ENCODE assay signal across 25 mouse cellular contexts in the genomic region with DNA sequence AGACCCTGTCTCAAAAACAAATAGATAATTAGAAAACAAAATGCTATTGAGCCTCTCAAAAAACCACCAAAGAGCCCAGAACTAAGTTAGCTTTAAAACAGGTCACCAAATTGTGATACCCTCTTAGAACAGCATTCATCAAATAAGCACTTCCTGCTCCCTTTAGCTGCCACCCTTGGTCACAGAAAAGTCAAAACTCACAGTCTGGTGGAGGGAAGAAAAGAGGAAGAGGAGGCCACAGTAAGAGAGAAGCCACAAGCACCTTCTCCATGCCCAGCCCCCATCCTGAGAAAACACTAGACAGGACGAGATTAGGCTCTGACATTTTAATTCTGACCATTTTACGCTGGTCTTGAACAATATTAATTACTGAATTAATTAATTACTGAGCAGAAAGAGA.
DNase-seq lines count a peak whose midpoint lies in the region; ATAC-seq and TF ChIP-seq lines count a peak whose summit lies in the region.
"Had no signal": no experiment of that assay in that cellular context is flagged by ENCODE, and none has a peak within 500 bp of the region (broad histone marks: within the 10 kb centered on the region; RNA-seq: fewer than 3 reads in every experiment).

No protein-coding gene starts in this region.

- H3K4me1 ChIP-seq in CH12.LX (ENCODE audit: control insufficient read depth in 1 of 2, insufficient read depth in 2 of 2), result peaks cover 0 to 13% of the 10 kb centered on the region in 2 experiments; a peak in 2 of 4 replicates
- no peaks in the 10 kb centered on the region for H3K4me1 ChIP-seq in lung, postnatal 0 days (ENCODE audit: insufficient read depth, low read depth, low read length)
- H3K4me1 ChIP-seq: intestine, embryonic 15.5 days had no signal

- no peaks in the 10 kb centered on the region for H3K36me3 ChIP-seq in CH12.LX (replicated peaks in 1 of 2; ENCODE audit: control insufficient read depth in 1 of 2, insufficient read depth in 1 of 2, low read length in 1 of 2)
- no peaks in the 10 kb centered on the region for H3K36me3 ChIP-seq in lung, postnatal 0 days (ENCODE audit: insufficient read depth, low read length)
- H3K36me3 ChIP-seq: embryonic facial prominence, embryonic 13.5 days; forebrain, embryonic 12.5 days; heart, embryonic 15.5 days; hindbrain, embryonic 10.5 days; intestine, embryonic 15.5 days had no signal

- DNase-seq in CH12.LX (ENCODE audit: extremely low read depth) (peak; percentile 53), MEL-GATA-1-ER (ENCODE audit: extremely low read depth, low read depth) (peak; percentile 34)
- DNase-seq in frontal cortex, adult 2 months (ENCODE audit: extremely low spot score in 1 of 2, low spot score in 1 of 2), result no peak
- DNase-seq in lung, postnatal 0 days (ENCODE audit: low spot score), result no peak
- DNase-seq in kidney, postnatal 14 days, result no peak
- DNase-seq: adrenal gland, adult 8-10 months; adrenal gland, postnatal 36 days; B cell, adult 2 months; cerebellum, adult 11 months; cerebellum, adult 8-10 months; cerebellum, postnatal 14 days; gastrocnemius, adult 2 months; gastrocnemius, postnatal 25 days; heart, adult 18-20 months; heart, postnatal 14 days had no signal

- TF ChIP-seq POLR2A in CH12.LX (IDR thresholded peaks at IDR 0.05; ENCODE audit: low read depth, low read length), result no peak

- dilution Hi-C loops in CH12.LX (cut with MboI; ENCODE audit: extremely low pct_ligation_motif_present, extremely low pct_unique_long_range_greater_than_20kb, low sequenced_read_pairs), result no loop called here

- no peak overlapping the region for H3K9ac ChIP-seq in CH12.LX (ENCODE audit: insufficient read depth, low read depth)
- no peak overlapping the region for H3K9ac ChIP-seq in lung, postnatal 0 days (replicated peaks; ENCODE audit: low read depth)
- H3K9ac ChIP-seq: embryonic facial prominence, embryonic 13.5 days; forebrain, embryonic 12.5 days; heart, embryonic 15.5 days; hindbrain, embryonic 14.5 days; intestine, embryonic 15.5 days had no signal

- no peaks in the 10 kb centered on the region for H3K79me2 ChIP-seq in CH12.LX (replicated peaks; ENCODE audit: control insufficient read depth, extremely low read depth, insufficient read depth, poor library complexity, severe bottlenecking)

- no peak for TF ChIP-seq RAD21 in CH12.LX (IDR thresholded peaks at IDR 0.05; ENCODE audit: low read depth, low read length)

- H3K9me3 ChIP-seq in CH12.LX (replicated peaks; ENCODE audit: low read length), result peaks cover 5% of the 10 kb centered on the region
- H3K9me3 ChIP-seq in lung, postnatal 0 days (ENCODE audit: low read length), result no peaks in the 10 kb centered on the region
- H3K9me3 ChIP-seq: embryonic facial prominence, embryonic 13.5 days; forebrain, embryonic 12.5 days; heart, embryonic 15.5 days; hindbrain, embryonic 10.5 days; intestine, embryonic 15.5 days had no signal

- no peaks in the 10 kb centered on the region for H3K27me3 ChIP-seq in CH12.LX (replicated peaks)
- no peaks in the 10 kb centered on the region for H3K27me3 ChIP-seq in lung, postnatal 0 days (replicated peaks; ENCODE audit: insufficient read depth, low read length)
- H3K27me3 ChIP-seq: embryonic facial prominence, embryonic 13.5 days; forebrain, embryonic 12.5 days; heart, embryonic 15.5 days; intestine, embryonic 15.5 days had no signal

- WGBS in lung, postnatal 0 days, result 71% methylated on average over 2 of the region's 2 CpGs

- TF ChIP-seq CTCF in CH12.LX (conservative IDR thresholded peaks at IDR 0.05 in 1 of 2, IDR thresholded peaks at IDR 0.05 in 1 of 2; ENCODE audit: low read depth in 2 of 2, low read length in 2 of 2), result no peak
- TF ChIP-seq CTCF in lung, postnatal 0 days (IDR thresholded peaks at IDR 0.05), result no peak

- peak; percentile 76 to 89; a peak in 3 of 4 replicates for ATAC-seq in hematopoietic stem cell, adult 5-6 weeks (replicated peaks in 1 of 2; ENCODE audit: insufficient read depth in 1 of 2, low FRiP score in 2 of 2, low TSS enrichment in 1 of 2, low read depth in 1 of 2, poor library complexity in 2 of 2, severe bottlenecking in 2 of 2)
- ATAC-seq in lung, postnatal 0 days, result no peak
- ATAC-seq: CD4-positive, CD25-positive, alpha-beta regulatory T cell, adult 4 months; forebrain, embryonic 16.5 days; intestine, embryonic 15.5 days had no signal

- in situ Hi-C loops in CH12.LX (cut with MboI; ENCODE audit: low pct_ligation_motif_present, low pct_unique_long_range_greater_than_20kb, low sequenced_read_pairs), result no loop called here

- H3K4me2 ChIP-seq in CH12.LX (ENCODE audit: insufficient read depth, low read depth, poor library complexity, severe bottlenecking), result no peak overlapping the region
- no peak overlapping the region for H3K4me2 ChIP-seq in lung, postnatal 0 days (replicated peaks; ENCODE audit: low read depth, low read length)
- H3K4me2 ChIP-seq: embryonic facial prominence, embryonic 13.5 days; forebrain, embryonic 12.5 days; heart, embryonic 11.5 days; heart, embryonic 15.5 days; hindbrain, embryonic 14.5 days; intestine, embryonic 15.5 days had no signal

- no peak overlapping the region for H3K27ac ChIP-seq in CH12.LX (ENCODE audit: insufficient read depth, low read depth)
- H3K27ac ChIP-seq in lung, postnatal 0 days (ENCODE audit: low read length), result no peak overlapping the region
- H3K27ac ChIP-seq: embryonic facial prominence, embryonic 13.5 days; forebrain, embryonic 12.5 days; gastrocnemius, adult 2 months; heart, embryonic 15.5 days; hindbrain, embryonic 10.5 days; hindbrain, embryonic 14.5 days had no signal

- no peak overlapping the region for H3K4me3 ChIP-seq in CH12.LX (replicated peaks in 1 of 3; ENCODE audit: low read depth in 2 of 3, low read length in 2 of 3, poor library complexity in 1 of 3)
- no peak overlapping the region for H3K4me3 ChIP-seq in lung, postnatal 0 days (ENCODE audit: low read depth, low read length)
- H3K4me3 ChIP-seq: embryonic facial prominence, embryonic 13.5 days; forebrain, embryonic 12.5 days; gastrocnemius, adult 2 months; heart, embryonic 15.5 days; hindbrain, embryonic 10.5 days; intestine, embryonic 15.5 days had no signal

- no peak for TF ChIP-seq EP300 in CH12.LX (IDR thresholded peaks at IDR 0.05; ENCODE audit: low read length)
- TF ChIP-seq EP300 in lung, postnatal 0 days (IDR thresholded peaks at IDR 0.05), result no peak

TF ChIP-seq in CH12.LX, 34 proteins besides CTCF, POLR2A, EP300 and RAD21:
- TF ChIP-seq GABPA (IDR thresholded peaks at IDR 0.05; ENCODE audit: insufficient replicate concordance, low read depth, low read length) (no peak), RCOR1 (conservative IDR thresholded peaks at IDR 0.05; ENCODE audit: low read depth, low read length) (no peak), NRF1 (IDR thresholded peaks at IDR 0.05; ENCODE audit: low read depth, low read length) (no peak), TBP (conservative IDR thresholded peaks at IDR 0.05; ENCODE audit: low read depth, low read length) (no peak), HCFC1 (IDR thresholded peaks at IDR 0.05; ENCODE audit: low read depth, low read length) (no peak), CHD1 (IDR thresholded peaks at IDR 0.05; ENCODE audit: low read depth, low read length) (no peak), USF1 (IDR thresholded peaks at IDR 0.05; ENCODE audit: low read depth, low read length) (no peak), UBTF (IDR thresholded peaks at IDR 0.05; ENCODE audit: low read depth, low read length) (no peak), NELFE (IDR thresholded peaks at IDR 0.05; ENCODE audit: low read depth, low read length) (no peak)

Comparison
In these comparisons a context has a peak if more than half of its experiments do, and no peak if none do; other contexts are left out.
1. DNase-seq: peak in CH12.LX (single experiment) and MEL-GATA-1-ER (single experiment); none in frontal cortex, adult 2 months (0 of 2), lung, postnatal 0 days (single experiment) and kidney, postnatal 14 days (single experiment).